Mouse (Mus musculus) intestine, embryonic 16.5 days (tissue): Measurements from ENCODE around the gene Usp48. TPM values are rescaled to one million over a fixed set of nuclear protein-coding genes. Genes with fewer than 3 reads are reported as not detected.

ENCODE experiments used
- ATAC-seq: fragments of 200-750 bp; cut with Nextera tagmentation; 2 replicates; pipeline ENCODE4 v1.8.0; 2017; ENCODE audit warnings: moderate TSS enrichment, moderate library complexity
- H3K27ac ChIP-seq: fragments of 300-500 bp; sonication (generic); 2 replicates; pipeline ENCODE4 v1.5.1; 2014; ENCODE audit warnings: mild to moderate bottlenecking, low read length
- H3K27me3 ChIP-seq: fragments of 300-500 bp; sonication (generic); replicated peaks from 2 replicates; pipeline ENCODE4 v1.6.1; 2014; ENCODE audit warnings: low read length, control low read depth, mixed read lengths; ENCODE audit not compliant: control insufficient read depth, insufficient read depth
- H3K36me3 ChIP-seq: fragments of 300-500 bp; sonication (generic); 2 replicates; pipeline ENCODE4 v1.6.1; 2014; ENCODE audit warnings: low read length, control low read depth; ENCODE audit not compliant: control insufficient read depth, insufficient read depth
- H3K4me1 ChIP-seq: fragments of 300-500 bp; sonication (generic); 2 replicates; pipeline ENCODE4 v1.6.1; 2014; ENCODE audit warnings: low read length, control low read depth, mixed read lengths; ENCODE audit not compliant: control insufficient read depth, insufficient read depth
- H3K4me2 ChIP-seq: fragments of 300-500 bp; sonication (generic); 2 replicates; pipeline ENCODE4 v1.6.1; 2014; ENCODE audit warnings: low read depth, low read length, control low read depth
- H3K4me3 ChIP-seq: fragments of 300-500 bp; sonication (generic); 2 replicates; pipeline ENCODE4 v1.5.1; 2014; ENCODE audit warnings: mild to moderate bottlenecking, low read length
- H3K9ac ChIP-seq: fragments of 300-500 bp; sonication (generic); 2 replicates; pipeline ENCODE4 v1.6.1; 2014; ENCODE audit warnings: low read depth, low read length
- H3K9me3 ChIP-seq: fragments of 300-500 bp; sonication (generic); 2 replicates; pipeline ENCODE4 v1.6.1; 2016; ENCODE audit warnings: low read length, control low read depth; ENCODE audit not compliant: control insufficient read depth
- WGBS: fragments of 180-500 bp; shearing (Covaris S2); extraction: QIAGEN DNeasy Blood & Tissue Kit; methylation state at CpG from one replicate; pipeline ENCODE4 v1.1.7; 2014; 5-methylcytosine and 5-hydroxymethylcytosine counted together
- polyA plus RNA-seq: library from polyadenylated mRNA; unstranded; fragments of >200 nt; fragmentation: Nextera tagmentation; extraction: Ambion mirVana; gene quantifications from 2 replicates; pipeline ENCODE4 v1.2.1, GENCODE M21; 2015

The Usp48 gene
- polyA plus RNA-seq, 1 experiment from 2014 or later: 48.3 TPM

- ATAC-seq: no peak
- no peaks in the 10 kb centered on the region for H3K36me3 ChIP-seq
- H3K27me3 ChIP-seq: peaks cover 9% of the 10 kb centered on the region
- H3K27ac ChIP-seq: no peak overlapping the region
- H3K9ac ChIP-seq: no peak overlapping the region
- H3K4me1 ChIP-seq: no peaks in the 10 kb centered on the region
- 58% methylated on average over 14 of the region's 14 CpGs for WGBS
- H3K4me3 ChIP-seq: no peak overlapping the region
- H3K9me3 ChIP-seq: no peaks in the 10 kb centered on the region
- H3K4me2 ChIP-seq: no peak overlapping the region
Measured at GRCm38 (mm10) chr4:137687234-137687825, 93.8 kb downstream of the Usp48 start.

- no peak overlapping the region for H3K4me3 ChIP-seq
- H3K4me2 ChIP-seq: no peak overlapping the region
- no peaks in the 10 kb centered on the region for H3K27me3 ChIP-seq
- ATAC-seq: peak; percentile 43
- H3K9me3 ChIP-seq: no peaks in the 10 kb centered on the region
- WGBS: 62% methylated on average over 10 of the region's 10 CpGs
- H3K9ac ChIP-seq: no peak overlapping the region
- peaks cover 14% of the 10 kb centered on the region; the same call in 1 of the 2 replicates for H3K4me1 ChIP-seq
- H3K36me3 ChIP-seq: no peaks in the 10 kb centered on the region
- peak overlapping the region; percentile 28; the same call in 1 of the 2 replicates for H3K27ac ChIP-seq
Measured at GRCm38 (mm10) chr4:137692107-137692902, 98.8 kb downstream of the Usp48 start.

DNA sequence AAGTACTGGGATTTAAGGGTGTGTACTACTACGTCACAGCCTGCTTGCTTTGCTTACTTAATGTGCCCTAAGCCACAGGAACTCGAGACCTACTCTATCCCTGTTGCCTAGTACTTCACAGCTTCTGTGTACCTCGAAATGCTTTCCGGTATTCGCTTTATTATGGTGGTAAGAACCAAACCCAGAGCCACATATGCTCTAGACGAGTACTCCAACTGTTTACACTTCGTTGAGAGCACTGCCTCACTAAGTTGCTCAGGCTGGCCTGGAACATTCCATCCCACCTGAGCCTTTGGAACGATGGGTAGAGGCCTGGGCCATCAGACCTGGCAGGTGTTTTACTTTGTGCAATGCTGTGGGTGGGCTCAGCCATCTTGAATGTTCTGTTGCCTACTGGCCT lies 101.7 kb downstream of the Usp48 start:
- Histone ChIP-seq H3K27ac (peak overlapping the region; percentile 40), H3K9me3 (no peaks in the 10 kb centered on the region)

GRCm38 (mm10) chr4:137695900-137696299 lies 102.3 kb downstream of the Usp48 start:
- Histone ChIP-seq H3K4me2 (no peak overlapping the region), H3K4me3 (no peak overlapping the region), H3K27me3 (no peaks in the 10 kb centered on the region), H3K9ac (no peak overlapping the region), H3K9me3 (no peaks in the 10 kb centered on the region), H3K36me3 (no peaks in the 10 kb centered on the region), H3K4me1 (peaks cover 41% of the 10 kb centered on the region), H3K27ac (peak overlapping the region; percentile 40)
- 22% methylated on average over 4 of the region's 4 CpGs for WGBS
- ATAC-seq: peak; percentile 34

More for the DNA sequence above, 101.7 kb downstream of the Usp48 start:
- H3K4me2 ChIP-seq: no peak overlapping the region
- H3K36me3 ChIP-seq: no peaks in the 10 kb centered on the region
- no peaks in the 10 kb centered on the region for H3K27me3 ChIP-seq
- no peak overlapping the region for H3K4me3 ChIP-seq
- H3K4me1 ChIP-seq: peaks cover 39% of the 10 kb centered on the region
- ATAC-seq: no peak
- no peak overlapping the region for H3K9ac ChIP-seq
- WGBS: 68% methylated on average over 8 of the region's 8 CpGs

GRCm38 (mm10) chr4:137697156-137697885 lies 103.8 kb downstream of the Usp48 start:
- Histone ChIP-seq H3K9ac (peak overlapping the region; percentile 45; the same call in 1 of the 2 replicates), H3K27me3 (no peaks in the 10 kb centered on the region), H3K4me1 (peaks cover 48% of the 10 kb centered on the region), H3K4me2 (no peak overlapping the region), H3K9me3 (no peaks in the 10 kb centered on the region), H3K4me3 (no peak overlapping the region), H3K27ac (peak overlapping the region; percentile 73), H3K36me3 (no peaks in the 10 kb centered on the region)
- peak; percentile 36 for ATAC-seq
- WGBS: 76% methylated on average over 13 of the region's 13 CpGs

GRCm38 (mm10) chr4:137698076-137698985 lies 104.8 kb downstream of the Usp48 start:
- Histone ChIP-seq H3K9me3 (no peaks in the 10 kb centered on the region), H3K9ac (peak overlapping the region; percentile 45; the same call in 1 of the 2 replicates), H3K36me3 (no peaks in the 10 kb centered on the region), H3K27me3 (no peaks in the 10 kb centered on the region), H3K27ac (peak overlapping the region; percentile 73), H3K4me2 (no peak overlapping the region), H3K4me3 (no peak overlapping the region), H3K4me1 (peaks cover 48% of the 10 kb centered on the region)
- WGBS: 56% methylated on average over 7 of the region's 7 CpGs
- ATAC-seq: peak; percentile 70

DNA sequence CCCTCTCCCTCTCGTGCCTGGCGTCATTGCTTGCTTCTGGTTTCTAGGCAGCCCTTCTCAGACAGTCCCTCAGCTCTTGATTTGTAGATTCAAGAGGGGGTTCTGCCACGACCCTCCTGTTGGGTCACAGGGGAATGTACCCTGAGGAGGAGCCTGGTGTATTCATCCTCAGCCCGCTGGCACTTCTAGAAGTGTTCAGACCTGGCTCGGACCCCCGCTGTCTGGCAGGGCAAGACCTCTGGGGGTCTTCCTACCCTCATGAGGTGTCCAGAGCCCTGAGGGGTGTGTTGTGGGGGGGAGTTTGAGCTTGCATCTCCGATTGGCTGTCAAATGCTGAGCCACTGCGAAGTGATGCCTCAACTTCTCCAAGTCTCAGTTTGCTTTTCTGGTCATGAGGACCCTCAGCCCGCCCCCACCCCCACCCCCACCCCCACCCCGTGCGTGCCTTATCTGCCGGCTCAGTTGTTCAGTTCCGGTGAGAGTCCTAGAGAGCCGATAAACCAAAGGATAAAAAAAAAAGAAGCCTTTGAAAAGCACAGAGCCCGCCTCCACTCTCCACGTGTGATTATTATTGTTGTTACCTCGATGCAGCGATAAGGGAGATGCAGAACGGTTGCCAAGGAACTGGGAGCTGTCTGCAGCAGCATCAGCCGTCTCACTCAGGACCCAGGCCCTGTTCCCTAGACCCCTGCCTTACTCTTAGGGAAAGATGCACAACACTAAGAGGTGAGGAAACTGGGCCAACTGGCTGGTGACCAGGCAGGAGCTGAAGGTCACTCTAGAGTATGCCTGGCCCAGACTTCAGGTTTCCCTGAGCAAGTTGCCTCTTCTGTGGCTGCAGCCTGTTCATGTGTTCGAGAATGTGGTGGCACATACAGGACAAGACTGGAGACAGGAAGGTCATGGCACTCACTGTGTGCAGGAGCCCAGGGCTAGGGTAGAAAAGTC lies 106.0 kb downstream of the Usp48 start:
- 58% methylated on average over 21 of the region's 21 CpGs for WGBS
- H3K27me3 ChIP-seq: no peaks in the 10 kb centered on the region
- H3K9me3 ChIP-seq: no peaks in the 10 kb centered on the region
- H3K27ac ChIP-seq: peak overlapping the region; percentile 73
- no peak for ATAC-seq
- no peak overlapping the region for H3K4me2 ChIP-seq
- H3K4me1 ChIP-seq: peaks cover 48% of the 10 kb centered on the region
- peak overlapping the region; percentile 11; the same call in 1 of the 2 replicates for H3K9ac ChIP-seq
- no peak overlapping the region for H3K4me3 ChIP-seq
- no peaks in the 10 kb centered on the region for H3K36me3 ChIP-seq

DNA sequence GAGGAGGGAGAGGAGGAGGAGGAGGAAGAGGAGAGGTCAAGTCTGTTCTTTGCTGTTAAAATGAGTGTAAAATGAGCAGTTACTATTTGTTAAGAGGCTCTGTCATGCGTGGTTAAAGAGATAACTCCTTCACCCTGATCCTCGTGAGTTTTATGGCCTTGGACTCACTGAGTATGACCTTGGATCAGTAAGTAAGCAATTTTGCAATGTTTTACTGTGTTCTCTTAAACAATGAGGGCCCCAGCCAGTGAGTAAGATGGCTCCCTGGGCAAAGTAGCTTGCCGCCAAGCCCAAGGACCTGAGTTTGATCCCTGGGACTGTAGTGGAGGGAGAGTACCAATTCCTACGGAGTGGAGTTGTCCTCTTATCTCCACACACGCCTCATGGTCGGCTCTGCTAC lies 107.4 kb downstream of the Usp48 start:
- H3K9me3 ChIP-seq: no peaks in the 10 kb centered on the region
- no peaks in the 10 kb centered on the region for H3K36me3 ChIP-seq
- no peak overlapping the region for H3K4me2 ChIP-seq
- H3K4me3 ChIP-seq: no peak overlapping the region
- no peak overlapping the region for H3K9ac ChIP-seq
- peaks cover 45% of the 10 kb centered on the region for H3K4me1 ChIP-seq
- H3K27ac ChIP-seq: peak overlapping the region; percentile 58
- peak; percentile 30; the same call in 1 of the 2 replicates for ATAC-seq
- WGBS: 43% methylated on average over 6 of the region's 6 CpGs
- no peaks in the 10 kb centered on the region for H3K27me3 ChIP-seq
